Mouse (Mus musculus): ENCODE results near the gene Ccnyl1. TPM values are rescaled to one million over a fixed set of nuclear protein-coding genes. Genes with fewer than 3 reads are reported as not detected.

The Ccnyl1 gene
- total RNA-seq (2012; rRNA removed) (2.8 and 3.4 TPM in 2 replicates), total RNA-seq (2014; rRNA removed) (5.3 and 5.6 TPM in 2 replicates), polyA plus RNA-seq (2012; ENCODE audit: insufficient read length, low read depth) (7.8 and 9.0 TPM in 2 replicates)

- Histone ChIP-seq H3K79me2 (replicated peaks; ENCODE audit: control insufficient read depth, extremely low read depth, insufficient read depth, poor library complexity, severe bottlenecking) (no peaks in the 10 kb centered on the region), H3K9ac (ENCODE audit: insufficient read depth, low read depth) (peak within 1 kb of the TSS; percentile 69), H3K4me1 (ENCODE audit: control insufficient read depth in 1 of 2, insufficient read depth in 2 of 2) (peaks cover 0 to 13% of the 10 kb centered on the region in 2 experiments; a peak in 2 of 4 replicates), H3K27ac (ENCODE audit: insufficient read depth, low read depth) (no peak within 1 kb of the TSS), H3K4me2 (ENCODE audit: insufficient read depth, low read depth, poor library complexity, severe bottlenecking) (peak within 1 kb of the TSS; percentile 90), H3K9me3 (replicated peaks; ENCODE audit: low read length) (no peaks in the 10 kb centered on the region), H3K4me3 (replicated peaks in 1 of 3; ENCODE audit: low read depth in 2 of 3, low read length in 2 of 3, poor library complexity in 1 of 3) (peak within 1 kb of the TSS; percentile 65 to 97 (median 70)), H3K27me3 (replicated peaks) (peaks cover 14% of the 10 kb centered on the region), H3K36me3 (replicated peaks in 1 of 2; ENCODE audit: control insufficient read depth in 1 of 2, insufficient read depth in 1 of 2, low read length in 1 of 2) (no peaks in the 10 kb centered on the region)
- dilution Hi-C loops (cut with MboI; ENCODE audit: extremely low pct_ligation_motif_present, extremely low pct_unique_long_range_greater_than_20kb, low sequenced_read_pairs) = no loop called here
- DNase-seq (ENCODE audit: extremely low read depth) = peak; percentile 97
- in situ Hi-C loops (cut with MboI; ENCODE audit: low pct_ligation_motif_present, low pct_unique_long_range_greater_than_20kb, low sequenced_read_pairs) = no loop called here
- TF ChIP-seq MYC (IDR thresholded peaks at IDR 0.05; ENCODE audit: low read depth, low read length) (peak; percentile 17; the same call in 1 of the 2 replicates), CTCF (conservative IDR thresholded peaks at IDR 0.05 in 1 of 2, IDR thresholded peaks at IDR 0.05 in 1 of 2; ENCODE audit: low read depth in 2 of 2, low read length in 2 of 2) (no peak), ZMIZ1 (IDR thresholded peaks at IDR 0.05; ENCODE audit: low read depth, low read length) (peak; percentile 95), BHLHE40 (IDR thresholded peaks at IDR 0.05; ENCODE audit: low read depth, low read length) (peak; percentile 87), HCFC1 (IDR thresholded peaks at IDR 0.05; ENCODE audit: low read depth, low read length) (peak; percentile 67), TCF12 (IDR thresholded peaks at IDR 0.05; ENCODE audit: low read depth, low read length) (peak; percentile 99), E2F4 (IDR thresholded peaks at IDR 0.05; ENCODE audit: insufficient replicate concordance, low read depth, low read length) (0 out of 2 replicates have a peak, but pooled peaks have one; percentile 90), CHD1 (IDR thresholded peaks at IDR 0.05; ENCODE audit: low read depth, low read length) (0 out of 2 replicates have a peak, but pooled peaks have one; percentile 48), ZKSCAN1 (IDR thresholded peaks at IDR 0.05; ENCODE audit: borderline replicate concordance, low read depth, low read length) (no peak), TBP (conservative IDR thresholded peaks at IDR 0.05; ENCODE audit: low read depth, low read length) (peak; percentile 96), MAZ (IDR thresholded peaks at IDR 0.05; ENCODE audit: low read depth, low read length) (0 out of 2 replicates have a peak, but pooled peaks have one; percentile 23), SIN3A (IDR thresholded peaks at IDR 0.05; ENCODE audit: low read length) (peak; percentile 96), ETS1 (conservative IDR thresholded peaks at IDR 0.05; ENCODE audit: low read depth, low read length) (no peak), ELF1 (IDR thresholded peaks at IDR 0.05; ENCODE audit: low read depth, low read length) (peak; percentile 86), CHD2 (IDR thresholded peaks at IDR 0.05; ENCODE audit: low read length) (peak; percentile 62), MAX (IDR thresholded peaks at IDR 0.05; ENCODE audit: low read length) (peak; percentile 98), IRF4 (IDR thresholded peaks at IDR 0.05; ENCODE audit: low read depth, low read length) (peak; percentile 50; the same call in 1 of the 2 replicates), RAD21 (IDR thresholded peaks at IDR 0.05; ENCODE audit: low read depth, low read length) (no peak), UBTF (IDR thresholded peaks at IDR 0.05; ENCODE audit: low read depth, low read length) (peak; percentile 33; the same call in 1 of the 2 replicates), KAT2A (IDR thresholded peaks at IDR 0.05; ENCODE audit: insufficient replicate concordance, low read length) (peak; percentile 61; the same call in 1 of the 2 replicates), POLR2AphosphoS2 (IDR thresholded peaks at IDR 0.05; ENCODE audit: low read depth, low read length) (peak; percentile 97), NRF1 (IDR thresholded peaks at IDR 0.05; ENCODE audit: low read depth, low read length) (peak; percentile 47), MXI1 (IDR thresholded peaks at IDR 0.05; ENCODE audit: low read depth, low read length) (peak; percentile 73), JUN (IDR thresholded peaks at IDR 0.05; ENCODE audit: insufficient read depth, low read depth, low read length) (no peak), NELFE (IDR thresholded peaks at IDR 0.05; ENCODE audit: low read depth, low read length) (peak; percentile 99), SMC3 (IDR thresholded peaks at IDR 0.05; ENCODE audit: low read depth, low read length) (no peak), MEF2A (IDR thresholded peaks at IDR 0.05; ENCODE audit: borderline replicate concordance, low read depth, low read length) (peak; percentile 58; the same call in 1 of the 2 replicates), ZNF384 (IDR thresholded peaks at IDR 0.05; ENCODE audit: low read depth, low read length) (no peak), POLR2A (IDR thresholded peaks at IDR 0.05; ENCODE audit: low read depth, low read length) (peak; percentile 99), USF2 (conservative IDR thresholded peaks at IDR 0.05; ENCODE audit: low read depth, low read length) (peak; percentile 99), JUND (conservative IDR thresholded peaks at IDR 0.05; ENCODE audit: low read depth, low read length) (no peak), USF1 (IDR thresholded peaks at IDR 0.05; ENCODE audit: low read depth, low read length) (peak; percentile 99)
These were observed at the start of gene Ccnyl1 for GRCm38 (mm10) chr1:64690213-64691013. Gene Ccnyl1, plus strand, starts transcription at chr1:64690455.
